Mouse (Mus musculus) CH12.LX (cell line): Measurements from ENCODE around the gene Calhm3. TPM values are rescaled to one million over a fixed set of nuclear protein-coding genes. Genes with fewer than 3 reads are reported as not detected.

Experiments
- DNase-seq: peaks from one replicate; pipeline ENCODE4 v3.0.0-alpha.2; 2013; ENCODE audit errors: extremely low read depth
- H3K27ac ChIP-seq: 2 replicates; pipeline ENCODE4 v1.5.1; 2012; ENCODE audit warnings: low read depth, mild to moderate bottlenecking, control low read depth, moderate library complexity; ENCODE audit not compliant: insufficient read depth
- H3K27me3 ChIP-seq: replicated peaks from 2 replicates; pipeline ENCODE3; 2012; ENCODE audit warnings: inconsistent platforms
- H3K36me3 ChIP-seq, 2 experiments: replicated peaks in 1 of 2; 2 replicates each; pipeline versions ENCODE3 to v1.6.1; 2012; ENCODE audit warnings: inconsistent platforms in 1 of 2, low read length in 1 of 2, mild to moderate bottlenecking in 1 of 2, mixed read lengths in 1 of 2, moderate library complexity in 1 of 2; ENCODE audit not compliant: control insufficient read depth in 1 of 2, insufficient read depth in 1 of 2
- H3K4me1 ChIP-seq, 2 experiments: 2 replicates each; pipeline ENCODE4 v1.6.1; 2012; ENCODE audit warnings: inconsistent platforms in 1 of 2, moderate library complexity in 1 of 2; ENCODE audit not compliant: insufficient read depth in 2 of 2, control insufficient read depth in 1 of 2
- H3K4me2 ChIP-seq: 2 replicates; pipeline ENCODE4 v1.6.1; 2012; ENCODE audit warnings: low read depth, mild to moderate bottlenecking, control low read depth; ENCODE audit not compliant: poor library complexity, insufficient read depth, severe bottlenecking
- H3K4me3 ChIP-seq, 3 experiments: fragments of 150-350 bp in 1 of 3; sonication (generic) in 1 of 3; replicated peaks in 1 of 3; 2 replicates each; pipeline versions ENCODE3 to v1.5.1; 2011 to 2012; ENCODE audit warnings: low read depth in 2 of 3, low read length in 2 of 3, mild to moderate bottlenecking in 2 of 3, moderate library complexity in 2 of 3, control low read depth in 1 of 3, improper control_type of control experiment in 1 of 3, inconsistent platforms in 1 of 3, mixed read lengths in 1 of 3; ENCODE audit not compliant: poor library complexity in 1 of 3
- H3K79me2 ChIP-seq: replicated peaks from 2 replicates; pipeline ENCODE4 v1.6.1; 2012; ENCODE audit warnings: mild to moderate bottlenecking, moderate library complexity; ENCODE audit not compliant: control insufficient read depth, poor library complexity, insufficient read depth, severe bottlenecking; ENCODE audit errors: extremely low read depth
- H3K9ac ChIP-seq: 2 replicates; pipeline ENCODE4 v1.6.1; 2012; ENCODE audit warnings: low read depth, mild to moderate bottlenecking, control low read depth, moderate library complexity; ENCODE audit not compliant: insufficient read depth
- H3K9me3 ChIP-seq: replicated peaks from 2 replicates; pipeline ENCODE3; 2012; ENCODE audit warnings: low read length, inconsistent platforms, mixed read lengths
- CHD1 ChIP-seq: IDR thresholded peaks from 2 replicates; pipeline ENCODE4 v1.6.1; 2012; ENCODE audit warnings: low read depth, low read length, improper control_type of control experiment, inconsistent platforms
- CHD2 ChIP-seq: IDR thresholded peaks from 2 replicates; pipeline ENCODE4 v1.6.1; 2011; ENCODE audit warnings: low read length, improper control_type of control experiment
- CTCF ChIP-seq, 2 experiments: IDR thresholded peaks in 1 of 2; conservative IDR thresholded peaks in 1 of 2; 2 replicates each; pipeline ENCODE4 v1.5.1; 2011 to 2012; ENCODE audit warnings: low read depth in 2 of 2, low read length in 2 of 2, improper control_type of control experiment in 1 of 2, inconsistent platforms in 1 of 2, mild to moderate bottlenecking in 1 of 2, moderate library complexity in 1 of 2
- GABPA ChIP-seq: IDR thresholded peaks from 2 replicates; pipeline ENCODE4 v1.6.1; 2012; ENCODE audit warnings: low read depth, low read length, improper control_type of control experiment, inconsistent platforms; ENCODE audit not compliant: insufficient replicate concordance
- HCFC1 ChIP-seq: IDR thresholded peaks from 2 replicates; pipeline ENCODE4 v1.6.1; 2012; ENCODE audit warnings: low read depth, mild to moderate bottlenecking, inconsistent platforms, low read length, improper control_type of control experiment
- IRF4 ChIP-seq: IDR thresholded peaks from 2 replicates; pipeline ENCODE4 v1.6.1; 2014; ENCODE audit warnings: low read depth, mild to moderate bottlenecking, inconsistent platforms, low read length, improper control_type of control experiment
- JUN ChIP-seq: IDR thresholded peaks from 2 replicates; pipeline ENCODE4 v1.6.1; 2011; ENCODE audit warnings: low read depth, mild to moderate bottlenecking, low read length, improper control_type of control experiment, moderate library complexity; ENCODE audit not compliant: insufficient read depth
- JUND ChIP-seq: conservative IDR thresholded peaks from 2 replicates; pipeline ENCODE4 v1.6.1; 2011; ENCODE audit warnings: low read depth, low read length, improper control_type of control experiment
- MAFK ChIP-seq: IDR thresholded peaks from 2 replicates; pipeline ENCODE4 v1.6.1; 2011; ENCODE audit warnings: low read length, improper control_type of control experiment; ENCODE audit not compliant: insufficient replicate concordance
- MAX ChIP-seq: IDR thresholded peaks from 2 replicates; pipeline ENCODE4 v1.6.1; 2011; ENCODE audit warnings: low read length, improper control_type of control experiment
- MEF2A ChIP-seq: IDR thresholded peaks from 2 replicates; pipeline ENCODE4 v1.6.1; 2014; ENCODE audit warnings: low read depth, mild to moderate bottlenecking, inconsistent platforms, low read length, improper control_type of control experiment, borderline replicate concordance
- MXI1 ChIP-seq: IDR thresholded peaks from 2 replicates; pipeline ENCODE4 v1.6.1; 2011; ENCODE audit warnings: mild to moderate bottlenecking, low read depth, low read length, improper control_type of control experiment
- NELFE ChIP-seq: IDR thresholded peaks from 2 replicates; pipeline ENCODE4 v1.6.1; 2011; ENCODE audit warnings: low read depth, low read length, improper control_type of control experiment
- NRF1 ChIP-seq: IDR thresholded peaks from 2 replicates; pipeline ENCODE4 v1.6.1; 2014; ENCODE audit warnings: low read depth, mild to moderate bottlenecking, inconsistent platforms, low read length, improper control_type of control experiment, moderate library complexity
- POLR2AphosphoS2 ChIP-seq: IDR thresholded peaks from 2 replicates; pipeline ENCODE4 v1.6.1; 2011; ENCODE audit warnings: low read depth, low read length, improper control_type of control experiment
- RAD21 ChIP-seq: IDR thresholded peaks from 2 replicates; pipeline ENCODE4 v1.6.1; 2011; ENCODE audit warnings: low read depth, mild to moderate bottlenecking, low read length, improper control_type of control experiment, moderate library complexity
- RCOR1 ChIP-seq: conservative IDR thresholded peaks from 2 replicates; pipeline ENCODE4 v1.6.1; 2012; ENCODE audit warnings: low read depth, mild to moderate bottlenecking, inconsistent platforms, low read length, improper control_type of control experiment
- SIN3A ChIP-seq: IDR thresholded peaks from 2 replicates; pipeline ENCODE4 v1.6.1; 2012; ENCODE audit warnings: low read length, improper control_type of control experiment, inconsistent platforms
- SMC3 ChIP-seq: IDR thresholded peaks from 2 replicates; pipeline ENCODE4 v1.6.1; 2011; ENCODE audit warnings: low read depth, low read length, improper control_type of control experiment
- TBP ChIP-seq: conservative IDR thresholded peaks from 2 replicates; pipeline ENCODE4 v1.6.1; 2011; ENCODE audit warnings: low read depth, low read length, improper control_type of control experiment
- USF1 ChIP-seq: IDR thresholded peaks from 2 replicates; pipeline ENCODE4 v1.6.1; 2014; ENCODE audit warnings: low read depth, mild to moderate bottlenecking, inconsistent platforms, low read length, improper control_type of control experiment
- USF2 ChIP-seq: conservative IDR thresholded peaks from 2 replicates; pipeline ENCODE4 v1.6.1; 2011; ENCODE audit warnings: low read depth, low read length, improper control_type of control experiment
- ZC3H11A ChIP-seq: IDR thresholded peaks from 2 replicates; pipeline ENCODE4 v1.6.1; 2012; ENCODE audit warnings: low read depth, mild to moderate bottlenecking, inconsistent platforms, low read length, improper control_type of control experiment
- ZKSCAN1 ChIP-seq: IDR thresholded peaks from 2 replicates; pipeline ENCODE4 v1.6.1; 2012; ENCODE audit warnings: low read depth, inconsistent platforms, low read length, improper control_type of control experiment, borderline replicate concordance
- ZMIZ1 ChIP-seq: IDR thresholded peaks from 2 replicates; pipeline ENCODE4 v1.6.1; 2012; ENCODE audit warnings: low read depth, mild to moderate bottlenecking, inconsistent platforms, low read length, improper control_type of control experiment
- ZNF384 ChIP-seq: IDR thresholded peaks from 2 replicates; pipeline ENCODE4 v1.6.1; 2012; ENCODE audit warnings: low read depth, low read length, improper control_type of control experiment, inconsistent platforms
- dilution Hi-C: fragments of 300-500 bp; cut with MboI; formaldehyde crosslinking; loops from 2 replicates; pipeline ENCODE4 v1.14.3; 2020; ENCODE audit warnings: low sequenced_read_pairs; ENCODE audit not compliant: extremely low pct_unique_long_range_greater_than_20kb, extremely low pct_ligation_motif_present
- in situ Hi-C: fragments of 300-500 bp; cut with MboI; formaldehyde crosslinking; loops from 3 replicates; pipeline ENCODE4 v1.14.3; 2019; ENCODE audit warnings: low sequenced_read_pairs, low pct_ligation_motif_present, low pct_unique_long_range_greater_than_20kb, mixed read lengths
- polyA plus RNA-seq: library from polyadenylated mRNA; unstranded; fragments of >175 nt; gene quantifications from 2 replicates; pipeline ENCODE4 v1.2.1, GENCODE M21; 2012; ENCODE audit warnings: low read depth; ENCODE audit not compliant: insufficient read length
- total RNA-seq, 2 experiments: library from RNA; depleted of rRNA; stranded (reverse); fragments of 300-350 nt in 1 of 2; fragments of >200 nt in 1 of 2; gene quantifications; 2 replicates each; pipeline ENCODE4 v1.2.3; 2012 to 2014

Gene Calhm3
- total and polyA plus RNA-seq, 3 experiments = not detected

DNA sequence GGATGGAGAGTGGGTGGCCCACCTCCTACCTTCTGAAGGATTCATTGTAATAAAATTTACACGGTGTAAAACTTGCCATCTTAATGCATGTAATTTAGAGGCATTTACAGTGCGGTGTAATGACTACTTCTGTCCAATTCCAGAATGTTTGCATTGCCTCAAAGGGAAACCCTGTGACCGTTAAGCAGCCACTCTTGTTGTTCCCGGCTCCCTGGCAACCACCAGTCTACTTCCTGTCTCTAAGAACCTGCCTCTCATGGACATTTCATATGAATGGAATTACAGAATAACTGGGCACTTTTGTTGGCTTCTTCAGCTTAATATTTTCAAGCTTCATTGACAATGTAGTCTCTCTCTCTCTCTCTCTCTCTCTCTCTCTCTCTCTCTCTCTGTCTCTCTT is 27.2 kb upstream of the Calhm3 start:
- no peak overlapping the region for H3K4me3 ChIP-seq
- no peak overlapping the region for H3K27ac ChIP-seq
- no peaks in the 10 kb centered on the region for H3K36me3 ChIP-seq
- peaks cover 68% of the 10 kb centered on the region for H3K27me3 ChIP-seq
- peaks cover 17% of the 10 kb centered on the region for H3K9me3 ChIP-seq
- dilution Hi-C loops (no loop called here), in situ Hi-C loops (no loop called here)
- H3K4me1 ChIP-seq = peaks cover 0 to 6% of the 10 kb centered on the region in 2 experiments; a peak in 2 of 4 replicates
- H3K4me2 ChIP-seq = no peak overlapping the region
- no peak for DNase-seq
- no peak for TF ChIP-seq GABPA
- no peak for TF ChIP-seq CHD1
- TF ChIP-seq CTCF (conservative IDR thresholded peaks at IDR 0.05 in 1 of 2, IDR thresholded peaks at IDR 0.05 in 1 of 2; ENCODE audit: low read depth in 2 of 2, low read length in 2 of 2) = no peak
- TF ChIP-seq MEF2A = no peak
- no peak for TF ChIP-seq JUN
- no peaks in the 10 kb centered on the region for H3K79me2 ChIP-seq
- no peak overlapping the region for H3K9ac ChIP-seq

DNA sequence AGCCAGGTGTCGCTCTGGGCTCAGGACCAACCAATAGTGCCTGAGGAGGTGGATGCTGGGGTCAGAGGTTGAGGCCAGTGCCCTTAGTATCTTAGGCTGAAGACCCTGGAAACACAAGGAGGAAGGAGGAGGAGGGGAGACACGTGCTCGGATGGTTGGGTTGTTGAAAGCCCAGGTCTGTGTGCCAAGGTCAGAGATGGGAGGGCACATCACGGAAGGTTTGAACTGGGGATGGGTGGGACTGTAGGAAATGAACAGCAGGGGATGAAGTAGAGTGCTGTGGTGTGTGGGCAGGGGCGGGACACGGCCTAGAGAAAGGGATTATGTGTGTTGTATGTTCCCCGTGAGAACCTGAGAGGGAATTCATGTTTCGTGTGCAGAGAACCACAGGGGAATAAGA is 26.7 kb upstream of the Calhm3 start:
- dilution Hi-C loops = no loop called here
- TF ChIP-seq RCOR1 (no peak), NELFE (no peak), SMC3 (no peak), ZKSCAN1 (no peak), CTCF (conservative IDR thresholded peaks at IDR 0.05 in 1 of 2, IDR thresholded peaks at IDR 0.05 in 1 of 2; ENCODE audit: low read depth in 2 of 2, low read length in 2 of 2) (no peak), ZC3H11A (no peak), NRF1 (no peak), JUND (no peak), USF1 (no peak), TBP (no peak)

GRCm38 (mm10) chr19:47180011-47180410 is 22.4 kb upstream of the Calhm3 start:
- H3K36me3 ChIP-seq = no peaks in the 10 kb centered on the region
- peaks cover 5 to 22% of the 10 kb centered on the region in 2 experiments for H3K4me1 ChIP-seq
- no peak for DNase-seq
- H3K9ac ChIP-seq = no peak overlapping the region
- H3K27ac ChIP-seq = no peak overlapping the region
- TF ChIP-seq ZC3H11A (no peak), MEF2A (no peak), POLR2AphosphoS2 (no peak), SIN3A (no peak), MXI1 (no peak), MAX (no peak), HCFC1 (no peak), CHD2 (no peak), USF2 (no peak), MAFK (no peak), ZNF384 (no peak), RAD21 (no peak), JUND (no peak), IRF4 (no peak), CTCF (conservative IDR thresholded peaks at IDR 0.05 in 1 of 2, IDR thresholded peaks at IDR 0.05 in 1 of 2; ENCODE audit: low read depth in 2 of 2, low read length in 2 of 2) (no peak), ZMIZ1 (no peak), TBP (no peak), USF1 (no peak), RCOR1 (no peak)
- peaks cover 28% of the 10 kb centered on the region for H3K9me3 ChIP-seq
- H3K4me3 ChIP-seq = no peak overlapping the region
- no peak overlapping the region for H3K4me2 ChIP-seq
- dilution Hi-C loops (no loop called here), in situ Hi-C loops (no loop called here)
- H3K79me2 ChIP-seq = no peaks in the 10 kb centered on the region
- H3K27me3 ChIP-seq = peaks cover 78% of the 10 kb centered on the region

More for the DNA sequence above, 26.7 kb upstream of the Calhm3 start:
- no peak for DNase-seq
- H3K27ac ChIP-seq = no peak overlapping the region
- in situ Hi-C loops = no loop called here
- H3K36me3 ChIP-seq = no peaks in the 10 kb centered on the region
- peaks cover 73% of the 10 kb centered on the region for H3K27me3 ChIP-seq
- peaks cover 21% of the 10 kb centered on the region for H3K9me3 ChIP-seq
- peaks cover 5 to 11% of the 10 kb centered on the region in 2 experiments for H3K4me1 ChIP-seq
- H3K9ac ChIP-seq = no peak overlapping the region
- H3K4me3 ChIP-seq = no peak overlapping the region
- no peaks in the 10 kb centered on the region for H3K79me2 ChIP-seq
- H3K4me2 ChIP-seq = no peak overlapping the region
